Mouse (Mus musculus) gastrocnemius, postnatal 4 days (tissue): ENCODE data around the gene Gm20715. TPM values are rescaled to one million over a fixed set of nuclear protein-coding genes. Genes with fewer than 3 reads are reported as not detected.
"Not testable (repeated sequence)": the region's sequence is repeated elsewhere in the genome, so short reads cannot be mapped to it uniquely, and the experiment has no call there.

Source experiments
- DNase-seq, 2 experiments: peaks; one replicate each; pipeline ENCODE4 v3.0.0; 2021 to 2022; ENCODE audit warnings: low spot score in 2 of 2, mixed read lengths in 2 of 2
- long read RNA-seq, 2 experiments: library from polyadenylated mRNA; stranded (forward); transcript quantifications; one replicate each; pipeline ENCODE4 v2.0.0; 2021
- total RNA-seq, 2 experiments: library from RNA; stranded (reverse); gene quantifications; 2 replicates each; pipeline ENCODE4 v1.2.3; 2021

Gm20715 gene
- not detected for total RNA-seq
- long read RNA-seq, experiment 1: 0 reads
- long read RNA-seq, experiment 2: 0 reads

DNA sequence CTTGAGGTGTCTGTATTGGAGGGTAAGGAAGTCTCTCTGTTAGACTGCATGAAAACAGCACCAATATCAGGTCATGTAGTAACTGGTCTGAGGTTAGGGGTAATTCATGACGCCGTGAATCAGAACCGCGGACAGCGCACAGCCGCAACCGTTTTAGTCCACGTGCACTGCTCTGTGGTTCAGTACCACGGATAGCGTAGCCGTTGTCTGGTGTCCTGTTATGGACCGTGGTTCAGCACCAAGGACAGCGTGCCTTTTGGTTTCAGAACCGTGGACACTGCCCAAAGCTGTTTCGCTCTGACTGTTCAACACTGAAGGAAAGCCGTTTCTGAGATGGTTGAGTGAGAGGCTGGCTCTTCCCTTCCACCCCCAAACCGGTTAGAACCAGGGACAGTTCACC lies at the start of gene Gm20715:
TSS of gene Gm20715 (plus strand) at position 235 of the 400 bp plus-strand sequence.
- DNase-seq: peak; percentile 88 to 96

DNA sequence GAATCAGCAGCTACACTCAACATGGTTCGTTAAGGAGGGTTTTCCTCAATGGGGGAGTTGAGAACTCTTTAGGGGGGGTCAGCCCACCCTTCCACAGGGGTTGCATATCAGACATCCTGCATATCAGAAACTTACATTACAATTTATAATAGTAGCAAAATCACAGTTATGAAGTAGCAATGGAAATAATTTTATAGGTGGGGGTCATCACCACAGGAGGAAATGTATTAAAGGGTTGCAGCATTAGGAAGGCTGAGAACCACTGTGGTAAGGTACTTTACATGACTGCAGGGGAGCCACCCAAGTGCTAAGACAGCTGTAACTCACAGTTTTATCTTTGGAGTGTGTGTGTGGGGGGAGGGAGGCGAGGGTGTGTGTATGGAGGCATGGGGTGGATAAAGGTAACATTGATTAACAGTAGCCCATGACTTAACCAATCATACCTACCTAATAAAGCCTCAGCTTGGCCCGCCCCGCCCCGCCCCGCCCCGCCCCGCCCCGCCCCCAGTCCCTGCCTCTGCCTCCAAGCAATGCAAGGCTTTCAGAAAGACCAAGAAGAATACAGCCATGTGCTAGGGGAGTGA lies 49.5 kb upstream of the Gm20715 start:
- DNase-seq: no peak

GRCm38 (mm10) chr7:6361756-6362155 lies 48.3 kb upstream of the Gm20715 start:
- no peak for DNase-seq

DNA sequence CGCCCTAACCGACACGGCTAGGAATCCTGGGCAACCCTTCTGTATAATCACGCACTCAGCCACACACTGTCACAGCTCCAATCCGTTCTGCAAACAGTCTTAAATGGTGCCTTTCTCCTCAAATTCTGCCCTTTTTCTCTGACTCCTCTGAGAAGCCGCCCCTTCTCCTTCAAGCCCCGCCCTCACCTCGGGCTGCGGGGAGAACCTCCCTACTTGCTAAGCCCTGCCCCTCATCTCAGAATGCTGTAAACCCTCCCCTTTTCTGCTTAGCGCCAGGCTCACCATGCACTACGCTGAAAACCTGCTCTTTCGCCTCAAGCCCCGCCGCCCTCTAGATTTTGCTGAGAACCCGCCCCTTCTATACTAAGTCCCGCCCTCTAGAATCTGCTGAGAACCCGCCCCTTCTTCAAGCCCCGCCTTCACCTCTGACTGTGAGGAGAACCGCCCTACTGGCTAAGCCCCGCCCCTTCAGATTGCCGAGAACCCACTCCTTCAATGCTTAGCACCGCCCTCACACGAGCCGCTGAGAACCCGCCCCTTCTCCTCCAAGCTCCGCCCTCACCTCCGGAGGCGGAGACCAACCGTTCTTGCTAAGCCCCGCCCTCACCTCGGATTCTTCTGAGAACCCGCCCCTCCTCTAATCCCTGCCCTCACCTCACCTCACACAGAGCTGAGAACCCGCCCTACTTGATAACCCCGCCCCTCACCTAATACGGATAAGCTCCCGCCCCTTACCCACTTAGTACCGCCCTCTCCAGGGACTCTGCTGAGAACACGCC lies 47.6 kb upstream of the Gm20715 start:
- peak; percentile 79 to 93 for DNase-seq

GRCm38 (mm10) chr7:6363047-6363488 lies 47.0 kb upstream of the Gm20715 start, which contains the start of gene Zfp78:
Gene Zfp78, plus strand, starts transcription at chr7:6363280.
- peak; percentile 31 to 69 for DNase-seq

DNA sequence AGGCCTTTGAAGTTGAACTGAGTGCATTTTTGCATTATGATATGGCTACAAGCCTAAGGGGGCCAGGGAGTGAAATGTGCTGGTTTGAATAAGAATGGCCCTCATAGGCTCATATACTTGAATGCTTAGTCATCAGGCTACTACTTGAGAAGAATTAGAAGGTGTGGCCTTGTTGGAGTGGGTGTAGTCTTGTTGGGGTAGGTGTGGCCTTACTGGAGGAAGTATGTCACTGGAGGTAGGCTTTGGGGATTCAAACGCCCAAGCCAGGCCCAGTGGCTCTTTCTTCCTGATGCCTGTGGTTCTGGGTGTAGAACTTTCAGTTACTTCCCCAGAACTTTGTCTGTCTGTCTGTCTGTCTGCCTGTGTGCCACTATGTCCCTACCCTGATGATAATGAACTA lies 45.3 kb upstream of the Gm20715 start:
- DNase-seq: no peak

- no peak for DNase-seq
Measured at GRCm38 (mm10) chr7:6367185-6367584, 42.9 kb upstream of the Gm20715 start.

DNA sequence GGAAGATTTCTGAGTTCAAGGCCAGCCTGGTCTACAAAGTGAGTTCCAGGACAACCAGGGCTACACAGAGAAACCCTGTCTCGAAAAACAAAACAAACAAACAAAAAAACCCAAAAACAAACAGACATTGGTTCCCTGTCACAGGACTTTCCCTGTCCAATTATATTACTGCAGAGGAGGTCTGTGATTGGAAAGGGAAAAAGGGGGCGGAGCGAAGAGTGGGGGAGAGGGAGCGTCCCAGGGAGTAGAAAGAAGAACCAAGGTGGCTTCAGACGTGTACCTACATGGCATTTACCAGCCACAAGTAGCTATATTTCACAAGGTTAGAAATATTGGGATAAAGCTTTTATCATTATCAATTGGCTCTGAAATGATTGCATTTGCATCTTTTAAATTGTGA lies 41.9 kb upstream of the Gm20715 start:
- not testable (repeated sequence) for DNase-seq

DNA sequence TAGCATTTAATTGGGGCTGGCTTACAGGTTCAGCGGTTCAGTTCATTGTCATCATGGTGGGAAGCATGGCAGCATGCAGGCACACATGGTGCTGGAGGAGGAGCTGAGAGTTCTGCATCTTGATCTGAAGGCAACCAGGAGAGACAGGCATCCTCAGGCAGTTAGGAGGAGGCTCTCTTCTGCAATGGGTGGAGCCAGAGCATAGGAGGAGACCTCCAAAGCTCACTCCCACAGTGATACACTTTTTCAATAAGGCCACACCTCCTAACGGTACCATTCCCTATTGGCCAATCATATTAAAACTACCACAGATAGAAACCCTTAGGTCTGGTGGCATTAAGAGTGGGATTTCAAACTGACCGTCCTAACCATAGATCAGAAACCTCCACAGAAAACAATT lies 40.6 kb upstream of the Gm20715 start:
- no peak for DNase-seq

GRCm38 (mm10) chr7:6372993-6373392 lies 37.1 kb upstream of the Gm20715 start:
- no peak for DNase-seq

DNA sequence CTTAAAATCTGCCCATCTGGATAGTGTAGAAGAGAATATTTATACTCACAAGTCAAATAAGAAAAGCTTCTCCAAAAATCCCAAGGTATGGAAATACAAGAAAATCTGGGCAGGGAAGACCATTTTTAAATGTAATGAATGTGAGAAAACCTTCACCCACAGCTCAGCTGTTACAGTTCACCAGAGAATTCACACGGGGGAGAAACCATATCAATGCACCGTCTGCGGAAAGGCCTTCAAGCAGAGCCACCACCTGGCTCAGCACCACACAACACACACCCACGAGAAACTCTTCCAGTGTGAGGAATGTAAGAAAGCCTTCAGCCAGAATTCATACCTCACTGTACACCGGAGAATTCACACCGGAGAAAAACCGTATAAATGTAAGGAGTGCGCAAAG lies 31.6 kb upstream of the Gm20715 start:
- DNase-seq: no peak

- no peak for DNase-seq
Measured at GRCm38 (mm10) chr7:6381431-6381830, 28.6 kb upstream of the Gm20715 start.

DNA sequence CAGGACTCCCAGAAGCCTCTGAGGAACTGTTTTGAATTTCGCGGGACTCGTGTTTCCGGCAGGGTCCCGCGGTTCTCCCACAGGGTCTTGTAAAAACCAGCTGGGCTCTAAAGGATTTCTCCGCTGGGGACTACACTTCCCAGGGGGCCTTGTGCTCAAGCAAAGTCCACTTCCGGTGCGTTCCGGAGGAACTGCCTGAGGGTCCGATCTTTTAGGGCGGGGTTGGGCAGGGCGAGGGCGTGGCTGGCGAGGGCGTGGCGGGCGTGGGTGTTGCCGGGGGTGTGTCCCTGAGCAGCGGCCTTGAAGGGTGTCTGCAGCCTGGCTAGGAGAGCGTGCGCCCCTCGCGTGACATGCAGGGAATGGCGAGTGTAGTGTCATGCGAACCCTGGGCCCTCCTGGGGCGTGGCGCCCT lies 27.0 kb upstream of the Gm20715 start, which contains the start of gene Zfp28:
TSS of gene Zfp28 (plus strand) at position 252 of the 412 bp plus-strand sequence.
- DNase-seq: peak; percentile 82 to 93

DNA sequence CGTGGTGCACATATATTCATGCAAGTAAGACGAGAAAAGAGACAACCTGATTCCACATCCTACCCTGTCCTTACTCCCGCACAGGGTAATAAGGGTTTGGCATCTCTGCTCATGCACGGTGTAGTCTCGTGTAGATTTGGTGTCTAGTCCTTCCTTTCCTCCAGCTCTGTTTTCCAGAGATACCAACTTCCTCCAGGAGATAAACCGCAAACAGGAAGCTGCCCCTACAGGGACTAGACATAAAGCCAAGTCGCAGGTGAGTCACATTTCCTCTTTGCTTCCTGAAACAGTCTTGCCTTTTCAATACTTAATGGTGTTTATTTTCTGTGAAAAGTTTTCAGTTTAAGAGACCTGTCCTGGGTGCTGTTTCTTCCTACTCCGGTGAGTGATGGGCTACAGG lies 26.1 kb upstream of the Gm20715 start:
- DNase-seq: no peak

DNA sequence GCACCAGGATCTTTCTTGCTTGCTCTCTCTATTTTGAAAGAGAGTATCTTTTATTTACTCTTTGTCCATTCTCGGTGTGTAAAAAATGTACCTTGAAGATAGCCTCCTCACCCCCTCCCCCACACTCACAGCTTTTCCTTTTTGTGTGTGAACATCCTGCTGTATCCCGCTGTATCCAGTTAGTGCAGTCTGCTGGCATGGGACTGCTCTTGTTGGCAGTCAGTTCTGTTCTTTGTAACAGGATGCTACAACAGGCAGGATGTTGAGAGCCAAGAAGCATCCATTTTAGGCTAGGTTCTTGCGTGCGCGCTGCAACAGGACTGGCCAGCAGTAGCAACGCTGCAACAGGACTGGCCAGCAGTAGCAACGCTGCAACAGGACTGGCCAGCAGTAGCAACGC lies 23.1 kb upstream of the Gm20715 start:
- DNase-seq: no peak

- DNase-seq: no peak
Measured at GRCm38 (mm10) chr7:6388971-6389370, 21.1 kb upstream of the Gm20715 start.

DNA sequence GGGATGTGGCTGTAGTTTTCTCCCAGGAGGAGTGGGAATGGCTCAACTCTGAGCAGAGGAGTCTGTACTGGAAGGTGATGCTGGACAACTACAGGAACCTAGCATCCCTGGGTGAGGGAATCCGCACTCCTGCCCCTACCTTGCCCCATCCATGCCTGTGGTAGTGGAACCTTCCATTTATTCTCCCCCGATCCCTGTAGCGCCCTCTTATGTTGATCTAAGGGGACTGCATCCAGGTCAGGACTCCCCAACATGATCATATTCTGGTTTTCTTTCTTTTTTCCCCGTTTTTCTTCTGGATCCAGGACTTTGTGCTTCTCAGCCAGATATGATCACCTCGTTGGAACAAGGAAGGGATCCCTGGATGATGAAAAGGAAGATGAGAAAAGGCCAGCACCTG lies 20.6 kb upstream of the Gm20715 start:
- no peak for DNase-seq

DNA sequence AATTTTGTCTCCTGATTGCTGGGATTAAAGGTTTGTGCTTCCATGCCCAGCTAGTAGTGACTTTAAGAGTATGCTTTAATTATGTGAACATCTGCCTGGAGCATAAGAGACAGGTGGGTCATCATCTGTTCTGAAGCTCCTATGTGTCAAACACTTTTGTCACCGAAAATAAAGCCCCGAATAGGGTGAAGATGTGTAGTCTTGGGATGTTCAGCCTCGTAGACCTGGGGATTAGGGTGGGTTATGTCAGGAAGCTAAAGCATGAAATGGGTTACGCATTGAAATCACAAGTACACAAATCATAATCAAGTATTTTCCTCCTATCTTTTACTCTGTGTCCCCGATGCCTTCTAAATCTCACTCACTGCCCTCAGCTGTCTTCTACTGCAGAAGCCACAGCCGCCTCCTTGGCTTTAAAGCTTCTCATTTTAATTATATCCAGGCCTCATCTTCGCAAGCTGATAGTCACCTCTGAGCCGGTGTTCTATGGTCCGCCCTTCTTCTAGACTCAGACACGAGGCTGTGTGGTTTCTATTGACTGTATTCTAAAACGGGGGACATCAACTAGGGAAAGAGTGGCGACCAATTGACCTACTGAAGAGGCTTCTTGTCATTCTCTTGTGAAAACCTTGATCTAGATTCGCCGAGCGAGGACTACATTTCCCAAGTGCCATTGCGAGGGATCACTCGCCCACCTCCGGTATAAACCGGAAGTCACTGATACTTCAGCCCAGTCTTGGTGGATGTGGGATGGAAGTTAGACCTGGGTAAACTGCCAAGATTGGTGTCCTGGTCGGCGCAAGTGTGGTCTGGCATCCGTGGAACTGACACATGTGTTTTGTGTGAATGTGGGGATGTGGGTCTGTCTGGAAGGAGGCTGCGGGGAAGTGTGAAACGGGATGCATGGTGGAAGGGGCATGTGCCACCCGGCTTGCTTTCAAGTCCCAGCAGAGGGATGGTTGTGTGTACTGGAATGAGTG lies 11.8 kb upstream of the Gm20715 start, which contains the start of gene Smim17:
TSS of gene Smim17 (plus strand) at position 720 of the 980 bp plus-strand sequence.
- peak in 1 of 2 experiments; percentile 24 for DNase-seq

DNA sequence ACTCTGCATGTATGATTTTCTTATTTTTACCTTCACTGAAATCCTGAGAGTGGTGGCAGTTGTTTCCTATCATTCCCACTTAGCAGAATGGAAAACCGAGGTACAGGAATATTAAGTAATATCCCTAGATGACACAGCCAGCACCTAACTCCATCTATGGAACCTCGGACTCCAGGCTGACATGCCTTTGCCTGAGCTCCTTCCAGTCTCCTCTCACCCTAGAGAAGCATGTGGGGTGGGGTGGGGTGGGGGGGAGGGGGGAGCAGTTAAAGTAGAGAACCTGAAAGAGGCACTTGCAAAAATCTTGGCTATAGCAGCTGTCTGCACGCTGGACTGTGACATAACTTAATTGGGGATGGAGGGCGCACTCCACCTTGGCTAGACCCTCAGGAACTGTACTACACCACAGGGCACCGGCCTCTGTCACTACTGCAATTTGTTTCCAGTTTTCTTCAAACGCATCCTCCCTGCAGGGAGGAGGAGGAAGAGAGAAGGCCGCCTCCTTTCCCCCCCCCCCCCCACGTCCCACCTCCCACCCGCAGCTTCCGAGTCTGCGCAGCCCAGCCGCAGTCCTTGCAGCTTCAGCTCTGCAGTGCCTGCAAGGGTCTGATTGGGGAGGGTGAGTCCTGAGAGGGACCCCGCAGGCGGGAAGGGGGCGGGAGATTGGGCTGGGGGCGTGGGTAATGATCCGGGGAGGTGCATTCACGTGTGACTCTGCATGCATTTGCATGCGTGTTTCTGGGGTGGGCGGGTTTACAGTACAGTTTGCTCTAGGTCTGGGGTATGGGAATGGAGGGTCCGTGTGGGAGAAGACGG lies 4.8 kb downstream of the Gm20715 start:
- DNase-seq: no peak

- DNase-seq: no peak
Measured at GRCm38 (mm10) chr7:6415442-6415787, 5.3 kb downstream of the Gm20715 start.
